Mouse (Mus musculus): ENCODE measurements around the gene Myo1e.

DNA sequence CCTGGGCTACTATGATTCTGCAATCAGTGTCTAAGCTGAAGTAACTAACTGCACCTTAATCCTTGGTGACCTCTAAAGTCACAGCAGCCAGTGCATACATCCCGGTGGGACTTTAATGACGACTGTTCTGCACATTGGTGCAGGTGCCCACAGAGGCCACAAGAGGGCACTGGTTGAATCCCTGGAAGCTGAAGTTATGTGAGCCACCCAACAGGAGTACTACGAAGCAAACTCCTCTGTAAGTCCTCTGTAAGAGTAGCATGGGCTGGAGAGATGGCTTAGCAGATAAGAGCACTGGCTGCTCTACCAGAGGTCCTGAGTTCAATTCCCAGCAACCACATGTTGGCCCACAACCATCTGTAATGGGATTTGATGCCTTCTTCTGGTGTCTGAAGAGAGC lies 209.3 kb downstream of the Myo1e start:
- TF ChIP-seq CTCF (IDR thresholded peaks at IDR 0.05; ENCODE audit: insufficient read depth, low read depth, low read length) (no peak), POLR2A (IDR thresholded peaks at IDR 0.05; ENCODE audit: insufficient read depth, low read depth, low read length) (no peak)
